Comparison of ENCODE assay signal across 27 mouse cellular contexts in the genomic region with DNA sequence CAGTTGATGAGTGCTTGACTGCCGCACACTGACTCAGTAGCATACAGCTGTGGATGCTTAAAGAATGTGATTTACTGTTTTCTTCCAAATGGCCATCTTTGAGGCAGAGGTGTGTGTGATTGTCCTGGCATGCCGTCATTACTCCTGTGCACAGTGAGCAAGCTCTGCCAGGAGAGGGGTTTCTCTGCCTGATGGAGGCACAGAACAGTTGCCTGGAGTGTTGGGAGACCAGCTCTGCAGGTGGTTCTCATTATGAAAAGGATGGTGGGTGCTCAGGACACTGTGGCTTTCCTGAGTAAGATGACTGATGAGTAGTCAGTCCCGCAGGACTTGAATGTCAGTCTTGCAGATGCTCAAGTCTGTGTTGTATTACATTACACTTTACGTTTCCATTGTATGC.
DNase-seq lines count a peak whose midpoint lies in the region; ATAC-seq lines count a peak whose summit lies in the region.
"Had no signal": no experiment of that assay in that cellular context is flagged by ENCODE, and none has a peak within 500 bp of the region (broad histone marks: within the 10 kb centered on the region; RNA-seq: fewer than 3 reads in every experiment).

No protein-coding gene starts in this region.

- peak; percentile 41 for DNase-seq in heart, adult 11 months
- DNase-seq in heart, postnatal 25 days (ENCODE audit: low spot score): no peak
- DNase-seq in layer of hippocampus, adult 9-11 months: peak; percentile 1
- no peak for DNase-seq in layer of hippocampus, postnatal 10 days (ENCODE audit: low spot score in 2 of 2)
- peak; percentile 61 for DNase-seq in forelimb bud, embryonic 11.5 days (ENCODE audit: low read depth, low spot score)
- peak; percentile 42 for DNase-seq in mesoderm, embryonic 11.5 days (ENCODE audit: low read depth, low spot score)
- no peak for DNase-seq in kidney, postnatal 36 days
- DNase-seq: adrenal gland, postnatal 25 days; B cell, adult 2 months; cerebellum, adult 18-20 months; cerebellum, adult 9-11 months; cerebellum, postnatal 36 days; gastrocnemius, postnatal 36 days; heart, adult 18-20 months; heart, postnatal 14 days; kidney, adult 18-20 months had no signal

- no peaks in the 10 kb centered on the region for H3K9me3 ChIP-seq in intestine, embryonic 16.5 days (ENCODE audit: control insufficient read depth, low read length)
- H3K9me3 ChIP-seq: embryonic facial prominence, embryonic 15.5 days; forebrain, embryonic 10.5 days; heart, embryonic 10.5 days; heart, embryonic 15.5 days had no signal

- WGBS in intestine, embryonic 16.5 days: 60% methylated on average over 4 of the region's 4 CpGs

- no peak overlapping the region for H3K27ac ChIP-seq in intestine, embryonic 16.5 days (ENCODE audit: low read length)
- H3K27ac ChIP-seq: embryonic facial prominence, embryonic 15.5 days; forebrain, embryonic 10.5 days; heart, embryonic 10.5 days had no signal

- H3K4me1 ChIP-seq in intestine, embryonic 16.5 days (ENCODE audit: control insufficient read depth, insufficient read depth, low read length): peaks cover 9% of the 10 kb centered on the region; the same call in 1 of the 2 replicates

- H3K36me3 ChIP-seq in intestine, embryonic 16.5 days (ENCODE audit: control insufficient read depth, insufficient read depth, low read length): 0 out of 2 replicates have a peak, but pooled peaks cover 2% of the 10 kb centered on the region
- H3K36me3 ChIP-seq: embryonic facial prominence, embryonic 15.5 days; forebrain, embryonic 10.5 days; heart, embryonic 10.5 days; heart, embryonic 15.5 days had no signal

- no peak for ATAC-seq in intestine, embryonic 16.5 days
- ATAC-seq: activated CD4-positive, CD25-positive, alpha-beta regulatory T cell, adult 4 months; CD4-positive, CD25-positive, alpha-beta regulatory T cell, adult 4 months; forebrain, embryonic 14.5 days; inflammation-experienced regulatory T-cells, adult 6 months; Patski had no signal

- no peak overlapping the region for H3K4me2 ChIP-seq in intestine, embryonic 16.5 days (ENCODE audit: low read depth, low read length)
- H3K4me2 ChIP-seq: embryonic facial prominence, embryonic 15.5 days; heart, embryonic 15.5 days had no signal

- H3K27me3 ChIP-seq in intestine, embryonic 16.5 days (replicated peaks; ENCODE audit: control insufficient read depth, insufficient read depth, low read length): no peaks in the 10 kb centered on the region
- H3K27me3 ChIP-seq: embryonic facial prominence, embryonic 15.5 days; heart, embryonic 15.5 days; Patski had no signal

- intact Hi-C loops in heart, postnatal 25 days (cut with DNase I): loop anchor here (5.0 kb wide), 1 partner anchor 33 kb away; no protein-coding TSS in a partner anchor

- no peak overlapping the region for H3K9ac ChIP-seq in intestine, embryonic 16.5 days (ENCODE audit: low read depth, low read length)
- H3K9ac ChIP-seq: embryonic facial prominence, embryonic 15.5 days; heart, embryonic 15.5 days had no signal

- H3K4me3 ChIP-seq in intestine, embryonic 16.5 days (ENCODE audit: low read length): no peak overlapping the region
- H3K4me3 ChIP-seq: embryonic facial prominence, embryonic 15.5 days; erythroblast, embryonic 14.5 days; forebrain, embryonic 10.5 days; heart, embryonic 10.5 days; heart, embryonic 15.5 days had no signal

Comparison
In these comparisons a context has a peak if more than half of its experiments do, and no peak if none do; other contexts are left out.
1. DNase-seq: peak in heart, adult 11 months (single experiment), layer of hippocampus, adult 9-11 months (single experiment), forelimb bud, embryonic 11.5 days (single experiment) and mesoderm, embryonic 11.5 days (single experiment); none in heart, postnatal 25 days (single experiment), layer of hippocampus, postnatal 10 days (0 of 2) and kidney, postnatal 36 days (0 of 2).